Mouse (Mus musculus): ENCODE measurements around the gene Pla2g2c. TPM values are rescaled to one million over a fixed set of nuclear protein-coding genes. Genes with fewer than 3 reads are reported as not detected.

Gene Pla2g2c
- polyA plus RNA-seq, 1 experiment from 2014 or later, result 0.49 TPM

DNA sequence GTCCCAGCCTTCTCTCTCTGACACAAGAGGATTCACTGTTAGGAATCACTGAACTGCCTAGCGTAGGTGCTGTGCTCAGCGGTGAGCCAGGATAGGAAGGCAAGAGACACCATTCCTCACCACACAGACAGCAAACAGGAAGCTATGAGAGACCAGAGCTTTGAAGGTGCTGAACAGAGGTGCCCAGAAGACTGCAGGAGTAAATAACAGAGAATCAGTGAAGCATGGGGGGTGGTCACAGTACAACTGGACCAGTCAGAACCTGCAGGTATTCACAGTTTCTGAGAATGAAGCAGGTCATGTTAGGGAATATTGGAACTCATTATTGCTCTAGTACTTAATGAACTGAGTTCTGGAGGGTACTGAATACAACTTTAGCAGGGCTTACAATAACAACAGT is 26.3 kb upstream of the Pla2g2c start:
- Histone ChIP-seq H3K4me1 (no peaks in the 10 kb centered on the region), H3K36me3 (no peaks in the 10 kb centered on the region), H3K27ac (no peak overlapping the region), H3K9me3 (no peaks in the 10 kb centered on the region), H3K4me3 (no peak overlapping the region), H3K27me3 (ENCODE audit: insufficient read depth, poor library complexity, severe bottlenecking) (peaks cover 47% of the 10 kb centered on the region)
- WGBS, result 43% methylated on average over 2 of the region's 2 CpGs
- no peak for DNase-seq (ENCODE audit: low spot score)

DNA sequence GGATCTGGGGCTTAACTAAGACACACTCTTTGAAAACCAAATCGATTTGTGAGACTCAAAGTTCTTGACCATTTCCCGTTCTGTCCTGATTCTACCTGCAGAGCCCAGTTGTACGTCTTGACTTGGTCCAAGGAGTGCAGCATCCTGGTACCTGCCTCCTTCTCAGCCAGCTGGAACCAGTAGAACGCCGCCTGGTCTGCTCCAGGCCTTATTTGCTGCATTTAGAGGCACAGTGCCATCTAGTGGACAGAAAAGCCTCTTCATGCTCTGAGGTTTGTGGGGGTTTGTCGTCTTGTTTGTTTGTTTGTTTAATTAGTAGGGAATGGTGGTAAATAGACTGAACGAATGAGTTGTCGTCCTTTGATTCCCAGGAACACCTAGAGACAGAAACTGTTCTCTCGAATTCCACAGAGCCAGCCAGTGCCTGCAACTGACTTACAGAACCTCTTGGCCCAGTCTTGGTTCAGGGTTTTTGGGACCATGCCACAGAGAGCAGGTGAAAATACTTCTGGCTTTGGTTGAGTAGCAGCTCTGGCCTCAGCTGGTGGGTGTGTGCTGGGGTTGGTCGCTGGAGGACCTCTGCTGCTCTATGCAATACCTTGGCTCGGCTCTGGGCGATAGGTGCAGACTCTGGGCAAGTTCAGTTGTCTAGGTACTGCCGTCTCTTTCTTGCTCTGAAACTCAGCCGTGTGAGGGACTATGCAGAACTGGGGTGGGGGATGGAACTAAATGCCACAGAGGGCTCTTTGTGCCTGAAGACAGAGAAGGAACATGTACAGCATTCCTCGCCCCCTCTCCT is 24.2 kb upstream of the Pla2g2c start:
- Histone ChIP-seq H3K27ac (no peak overlapping the region), H3K9me3 (no peaks in the 10 kb centered on the region), H3K27me3 (ENCODE audit: insufficient read depth, poor library complexity, severe bottlenecking) (peaks cover 32% of the 10 kb centered on the region; the same call in 1 of the 2 replicates), H3K4me1 (no peaks in the 10 kb centered on the region), H3K4me3 (no peak overlapping the region), H3K36me3 (no peaks in the 10 kb centered on the region)
- no peak for DNase-seq (ENCODE audit: low spot score)
- 29% methylated on average over 15 of the region's 15 CpGs for WGBS

GRCm38 (mm10) chr4:138701111-138701510 is 23.5 kb upstream of the Pla2g2c start:
- no peak for DNase-seq (ENCODE audit: low spot score)
- WGBS, result 68% methylated on average over 8 of the region's 8 CpGs
- H3K27me3 ChIP-seq (ENCODE audit: insufficient read depth, poor library complexity, severe bottlenecking), result peaks cover 29% of the 10 kb centered on the region; the same call in 1 of the 2 replicates
- H3K36me3 ChIP-seq, result no peaks in the 10 kb centered on the region
- H3K9me3 ChIP-seq, result no peaks in the 10 kb centered on the region
- no peaks in the 10 kb centered on the region for H3K4me1 ChIP-seq
- H3K4me3 ChIP-seq, result no peak overlapping the region
- H3K27ac ChIP-seq, result no peak overlapping the region

- no peaks in the 10 kb centered on the region for H3K36me3 ChIP-seq
- DNase-seq (ENCODE audit: low spot score), result no peak
- peaks cover 20% of the 10 kb centered on the region; the same call in 1 of the 2 replicates for H3K27me3 ChIP-seq (ENCODE audit: insufficient read depth, poor library complexity, severe bottlenecking)
- H3K4me1 ChIP-seq, result no peaks in the 10 kb centered on the region
- no peaks in the 10 kb centered on the region for H3K9me3 ChIP-seq
- H3K4me3 ChIP-seq, result no peak overlapping the region
- H3K27ac ChIP-seq, result no peak overlapping the region
- 60% methylated on average over 2 of the region's 2 CpGs for WGBS
Measured at GRCm38 (mm10) chr4:138702031-138702430, 22.6 kb upstream of the Pla2g2c start.

DNA sequence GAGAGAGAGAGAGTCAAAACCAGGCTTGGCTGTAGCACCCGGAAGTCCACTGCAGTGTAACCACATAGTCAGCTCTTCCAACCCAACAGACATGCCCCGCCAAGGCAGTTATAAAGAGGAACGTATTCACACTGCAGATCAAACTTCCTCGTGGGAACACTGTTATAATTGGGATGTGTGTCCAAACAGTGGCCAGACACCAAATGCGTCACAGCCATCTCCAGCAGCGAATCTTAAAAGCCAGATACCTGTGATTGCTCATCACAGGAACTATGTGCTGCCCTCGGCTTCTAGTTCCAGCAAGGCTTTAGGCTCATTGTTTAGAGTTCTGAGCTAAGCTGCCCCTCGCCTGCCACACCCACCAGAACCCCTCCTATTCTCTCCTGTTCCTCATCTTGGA is 22.1 kb upstream of the Pla2g2c start:
- H3K27me3 ChIP-seq (ENCODE audit: insufficient read depth, poor library complexity, severe bottlenecking), result peaks cover 19% of the 10 kb centered on the region; the same call in 1 of the 2 replicates
- DNase-seq (ENCODE audit: low spot score), result no peak
- H3K4me1 ChIP-seq, result no peaks in the 10 kb centered on the region
- H3K4me3 ChIP-seq, result no peak overlapping the region
- no peaks in the 10 kb centered on the region for H3K9me3 ChIP-seq
- H3K27ac ChIP-seq, result no peak overlapping the region
- no peaks in the 10 kb centered on the region for H3K36me3 ChIP-seq
- WGBS, result 75% methylated on average over 8 of the region's 8 CpGs

GRCm38 (mm10) chr4:138703591-138703990 is 21.0 kb upstream of the Pla2g2c start:
- WGBS, result 57% methylated on average over 7 of the region's 7 CpGs
- H3K27ac ChIP-seq, result no peak overlapping the region
- no peak overlapping the region for H3K4me3 ChIP-seq
- H3K4me1 ChIP-seq, result no peaks in the 10 kb centered on the region; the same call in 1 of the 2 replicates
- no peaks in the 10 kb centered on the region for H3K36me3 ChIP-seq
- no peak for DNase-seq (ENCODE audit: low spot score)
- 0 out of 2 replicates have a peak, but pooled peaks cover 18% of the 10 kb centered on the region for H3K27me3 ChIP-seq (ENCODE audit: insufficient read depth, poor library complexity, severe bottlenecking)
- no peaks in the 10 kb centered on the region for H3K9me3 ChIP-seq

- Histone ChIP-seq H3K4me1 (no peaks in the 10 kb centered on the region; the same call in 1 of the 2 replicates), H3K9me3 (no peaks in the 10 kb centered on the region), H3K27ac (no peak overlapping the region), H3K27me3 (ENCODE audit: insufficient read depth, poor library complexity, severe bottlenecking) (0 out of 2 replicates have a peak, but pooled peaks cover 18% of the 10 kb centered on the region), H3K4me3 (no peak overlapping the region), H3K36me3 (no peaks in the 10 kb centered on the region)
- DNase-seq (ENCODE audit: low spot score), result no peak
- 75% methylated on average over 4 of the region's 4 CpGs for WGBS
Measured at GRCm38 (mm10) chr4:138704169-138704568, 20.4 kb upstream of the Pla2g2c start.

GRCm38 (mm10) chr4:138706620-138707019 is 18.0 kb upstream of the Pla2g2c start:
- no peak overlapping the region for H3K4me3 ChIP-seq
- H3K27ac ChIP-seq, result no peak overlapping the region
- H3K4me1 ChIP-seq, result no peaks in the 10 kb centered on the region; the same call in 1 of the 2 replicates
- H3K27me3 ChIP-seq (ENCODE audit: insufficient read depth, poor library complexity, severe bottlenecking), result 0 out of 2 replicates have a peak, but pooled peaks cover 20% of the 10 kb centered on the region
- WGBS, result 95% methylated on average over 8 of the region's 8 CpGs
- H3K36me3 ChIP-seq, result no peaks in the 10 kb centered on the region
- DNase-seq (ENCODE audit: low spot score), result no peak
- H3K9me3 ChIP-seq, result no peaks in the 10 kb centered on the region

GRCm38 (mm10) chr4:138708636-138709035 is 16.0 kb upstream of the Pla2g2c start:
- 11% methylated on average over 7 of the region's 7 CpGs for WGBS
- H3K4me1 ChIP-seq, result no peaks in the 10 kb centered on the region; the same call in 1 of the 2 replicates
- no peaks in the 10 kb centered on the region for H3K9me3 ChIP-seq
- 0 out of 2 replicates have a peak, but pooled peaks cover 13% of the 10 kb centered on the region for H3K27me3 ChIP-seq (ENCODE audit: insufficient read depth, poor library complexity, severe bottlenecking)
- H3K4me3 ChIP-seq, result no peak overlapping the region
- DNase-seq (ENCODE audit: low spot score), result no peak
- peak overlapping the region; percentile 5; the same call in 1 of the 2 replicates for H3K27ac ChIP-seq
- H3K36me3 ChIP-seq, result no peaks in the 10 kb centered on the region

- WGBS, result 79% methylated on average over 11 of the region's 11 CpGs
- H3K27me3 ChIP-seq (ENCODE audit: insufficient read depth, poor library complexity, severe bottlenecking), result 0 out of 2 replicates have a peak, but pooled peaks cover 13% of the 10 kb centered on the region
- no peak for DNase-seq (ENCODE audit: low spot score)
- no peak overlapping the region for H3K4me3 ChIP-seq
- no peaks in the 10 kb centered on the region for H3K9me3 ChIP-seq
- H3K4me1 ChIP-seq, result no peaks in the 10 kb centered on the region; the same call in 1 of the 2 replicates
- no peak overlapping the region for H3K27ac ChIP-seq
- H3K36me3 ChIP-seq, result no peaks in the 10 kb centered on the region
Measured at GRCm38 (mm10) chr4:138709246-138709645, 15.3 kb upstream of the Pla2g2c start.

DNA sequence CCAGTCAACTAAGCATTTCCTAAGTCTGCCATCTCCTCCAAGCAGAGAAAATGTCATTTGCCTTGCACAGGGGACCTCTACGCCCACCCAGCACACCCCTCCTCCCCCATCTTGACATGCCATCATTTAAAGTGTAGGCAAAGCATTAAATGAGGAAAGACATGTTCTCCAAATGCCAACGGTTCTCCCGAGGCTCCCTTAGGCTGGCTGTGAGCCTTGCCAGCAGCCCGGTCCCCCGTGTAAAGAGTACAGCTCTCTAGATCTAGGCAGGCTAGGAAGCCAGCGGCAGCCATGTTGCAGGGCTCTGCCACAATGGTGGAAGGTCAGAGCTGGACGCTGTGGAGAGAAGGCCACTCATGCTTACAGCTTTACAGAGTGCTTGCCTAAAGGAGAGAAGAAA is 14.6 kb upstream of the Pla2g2c start:
- Histone ChIP-seq H3K4me1 (no peaks in the 10 kb centered on the region; the same call in 1 of the 2 replicates), H3K27ac (no peak overlapping the region), H3K4me3 (no peak overlapping the region), H3K27me3 (ENCODE audit: insufficient read depth, poor library complexity, severe bottlenecking) (0 out of 2 replicates have a peak, but pooled peaks cover 13% of the 10 kb centered on the region), H3K36me3 (no peaks in the 10 kb centered on the region), H3K9me3 (no peaks in the 10 kb centered on the region)
- DNase-seq (ENCODE audit: low spot score), result no peak
- 72% methylated on average over 7 of the region's 7 CpGs for whole genome bisulfite sequencing

DNA sequence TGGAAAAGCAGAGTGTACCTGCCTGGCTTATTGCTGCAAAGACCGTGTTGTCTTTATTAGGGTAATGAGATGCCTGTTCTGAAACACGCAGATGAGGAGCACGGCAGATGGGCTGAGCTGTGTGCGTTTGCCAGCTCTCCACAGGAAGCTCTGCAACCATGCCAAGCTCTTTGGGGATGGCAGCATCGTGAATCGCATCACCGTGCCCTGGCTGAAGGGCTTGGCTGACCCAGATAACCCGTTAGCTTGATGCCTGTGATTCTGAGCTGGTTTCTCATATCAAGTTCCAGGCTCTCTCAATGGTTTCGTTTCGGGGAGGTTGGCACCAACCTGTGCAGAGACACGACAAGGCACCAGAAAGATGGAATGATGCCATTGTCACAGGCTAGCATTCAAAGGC is 14.0 kb upstream of the Pla2g2c start:
- no peak for DNase-seq (ENCODE audit: low spot score)
- H3K4me3 ChIP-seq, result no peak overlapping the region
- H3K27me3 ChIP-seq (ENCODE audit: insufficient read depth, poor library complexity, severe bottlenecking), result 0 out of 2 replicates have a peak, but pooled peaks cover 13% of the 10 kb centered on the region
- no peaks in the 10 kb centered on the region; the same call in 1 of the 2 replicates for H3K4me1 ChIP-seq
- no peak overlapping the region for H3K27ac ChIP-seq
- no peaks in the 10 kb centered on the region for H3K36me3 ChIP-seq
- no peaks in the 10 kb centered on the region for H3K9me3 ChIP-seq
- 81% methylated on average over 11 of the region's 11 CpGs for WGBS

- no peak for DNase-seq (ENCODE audit: low spot score)
- 59% methylated on average over 17 of the region's 17 CpGs for WGBS
- H3K4me3 ChIP-seq, result no peak overlapping the region
- H3K27me3 ChIP-seq (ENCODE audit: insufficient read depth, poor library complexity, severe bottlenecking), result 0 out of 2 replicates have a peak, but pooled peaks cover 13% of the 10 kb centered on the region
- H3K9me3 ChIP-seq, result no peaks in the 10 kb centered on the region
- no peaks in the 10 kb centered on the region; the same call in 1 of the 2 replicates for H3K4me1 ChIP-seq
- H3K27ac ChIP-seq, result no peak overlapping the region
- no peaks in the 10 kb centered on the region for H3K36me3 ChIP-seq
Measured at GRCm38 (mm10) chr4:138711051-138711820, 13.4 kb upstream of the Pla2g2c start.
